Mouse (Mus musculus) inflammation-experienced regulatory T-cells, adult 6 months (primary cell): ENCODE measurements around the gene Gm10974. TPM values are rescaled to one million over a fixed set of nuclear protein-coding genes. Genes with fewer than 3 reads are reported as not detected.

Experiments used
- ATAC-seq: one replicate; pipeline ENCODE4 v1.8.0; 2017
- polyA plus RNA-seq, 3 experiments: library from polyadenylated mRNA; unstranded; fragments of 100-300 nt; shearing (Covaris generic); gene quantifications; one replicate each; pipeline ENCODE4 v1.2.1; 2017

Gene Gm10974
- not detected for polyA plus RNA-seq

GRCm38 (mm10) chr7:66365904-66366303 lies at the start of gene Gm10974:
TSS of gene Gm10974 (plus strand) at chr7:66365905.
- no peak for ATAC-seq

- ATAC-seq, result no peak
Observed at GRCm38 (mm10) chr7:66318147-66318546, 47.6 kb upstream of the Gm10974 start.

DNA sequence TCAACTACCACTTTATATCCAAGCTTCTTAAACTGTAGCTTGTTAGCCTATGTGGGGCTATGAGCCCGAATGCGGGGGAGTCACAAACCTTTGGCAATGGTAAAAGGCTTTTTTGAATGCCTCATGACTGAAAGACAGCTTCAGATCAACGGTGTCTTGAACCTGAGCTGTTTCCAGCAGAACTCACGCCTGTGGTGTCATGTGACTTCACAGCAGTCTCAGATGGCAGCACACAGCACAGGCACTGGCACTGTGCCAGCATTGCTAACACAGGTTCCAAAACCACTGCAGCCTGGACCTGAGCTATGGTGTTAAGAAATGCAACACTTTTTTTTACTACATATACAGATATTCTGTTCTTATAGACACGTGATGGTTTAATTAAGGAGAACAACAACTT lies 44.7 kb upstream of the Gm10974 start:
- ATAC-seq, result no peak

- no peak for ATAC-seq
Observed at GRCm38 (mm10) chr7:66323252-66324015, 42.3 kb upstream of the Gm10974 start.

GRCm38 (mm10) chr7:66325419-66326053 lies 40.2 kb upstream of the Gm10974 start:
- no peak for ATAC-seq

GRCm38 (mm10) chr7:66327516-66327915 lies 38.2 kb upstream of the Gm10974 start:
- ATAC-seq, result no peak

DNA sequence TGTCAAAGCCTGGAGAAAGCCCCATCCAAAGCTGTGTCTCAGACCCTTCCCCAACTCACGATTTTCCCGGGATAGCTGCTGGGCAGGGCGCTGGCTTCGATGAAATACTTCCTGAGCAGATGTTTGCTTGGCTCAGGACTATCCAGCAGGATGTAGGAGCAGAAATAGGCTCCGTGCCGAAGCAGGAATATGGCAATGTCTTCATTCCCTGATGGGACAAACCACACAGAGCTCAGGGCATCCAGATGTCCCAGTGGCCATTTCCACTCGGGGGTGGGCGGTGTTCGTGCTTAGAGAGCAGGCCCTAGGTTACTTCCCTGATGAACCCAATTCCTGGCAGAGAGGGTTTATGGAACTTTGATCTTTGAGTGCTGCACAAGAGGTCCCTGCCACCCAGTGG lies 35.1 kb upstream of the Gm10974 start:
- ATAC-seq, result no peak

DNA sequence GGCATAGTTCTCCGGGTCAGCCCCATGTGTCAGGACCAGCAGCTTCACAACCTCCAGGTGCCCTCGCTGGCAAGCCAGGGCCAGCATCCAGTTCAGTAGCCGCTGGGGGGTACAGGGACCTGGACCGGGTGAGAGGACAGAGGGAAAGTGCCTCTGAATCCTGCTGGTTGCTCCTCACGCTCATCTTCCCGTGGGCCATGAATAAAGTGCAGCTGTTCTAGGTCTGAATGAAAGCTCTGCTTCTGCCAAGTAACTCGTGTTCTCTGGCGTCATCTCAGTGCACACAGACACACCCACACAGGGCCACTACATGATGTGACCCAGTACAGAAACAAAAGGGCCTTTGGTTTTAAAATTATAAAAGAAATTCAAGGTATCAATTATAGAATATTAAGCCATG lies 33.4 kb upstream of the Gm10974 start:
- ATAC-seq, result no peak

DNA sequence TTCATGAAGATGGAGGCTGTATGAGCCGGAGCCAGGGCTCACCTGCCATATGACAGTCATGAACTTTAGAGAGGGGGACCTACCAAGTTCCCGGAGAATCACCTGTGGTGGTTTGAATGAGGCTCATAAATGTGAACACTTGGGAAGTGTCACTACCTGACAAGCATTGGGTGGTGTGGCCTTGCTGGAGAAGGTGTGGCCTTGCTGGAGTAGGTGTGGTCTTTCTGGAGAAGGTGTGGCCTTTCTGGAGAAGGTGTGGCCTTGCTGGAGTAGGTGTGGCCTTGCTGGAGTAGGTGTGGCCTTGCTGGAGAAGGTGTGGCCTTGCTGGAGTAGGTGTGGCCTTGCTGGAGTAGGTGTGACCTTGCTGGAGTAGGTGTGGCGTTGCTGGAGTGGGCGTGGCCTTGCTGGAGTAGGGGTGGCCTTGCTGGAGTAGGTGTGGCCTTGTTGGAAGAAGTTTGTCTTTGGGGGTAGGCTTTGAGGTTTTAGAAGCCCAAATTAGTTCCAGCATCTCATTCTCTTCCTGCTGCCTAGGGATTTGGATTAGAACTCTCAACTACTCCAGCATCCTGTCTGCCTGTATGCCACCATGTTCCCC lies 31.7 kb upstream of the Gm10974 start:
- no peak for ATAC-seq

DNA sequence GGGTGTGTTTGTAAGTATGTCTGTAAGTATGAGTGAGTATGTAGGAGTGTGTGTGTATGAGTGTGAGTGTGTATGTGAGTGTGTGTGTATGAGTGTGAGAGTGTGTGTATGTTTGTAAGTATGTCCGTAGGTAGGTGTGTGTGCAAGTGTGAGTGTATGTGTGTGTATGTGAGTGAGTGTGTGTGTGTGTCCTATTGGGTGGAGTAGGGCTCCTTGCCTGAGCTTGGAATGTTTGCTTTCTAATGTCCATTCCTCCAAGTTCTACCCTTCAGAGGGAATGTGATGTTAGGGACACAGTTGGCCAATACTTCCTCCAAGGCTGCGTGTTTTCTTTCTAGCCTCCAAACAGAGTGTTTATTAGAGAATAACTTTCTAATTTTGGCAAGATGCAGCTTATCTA lies 28.8 kb upstream of the Gm10974 start:
- ATAC-seq, result no peak

- no peak for ATAC-seq
Observed at GRCm38 (mm10) chr7:66339625-66340024, 26.1 kb upstream of the Gm10974 start.

DNA sequence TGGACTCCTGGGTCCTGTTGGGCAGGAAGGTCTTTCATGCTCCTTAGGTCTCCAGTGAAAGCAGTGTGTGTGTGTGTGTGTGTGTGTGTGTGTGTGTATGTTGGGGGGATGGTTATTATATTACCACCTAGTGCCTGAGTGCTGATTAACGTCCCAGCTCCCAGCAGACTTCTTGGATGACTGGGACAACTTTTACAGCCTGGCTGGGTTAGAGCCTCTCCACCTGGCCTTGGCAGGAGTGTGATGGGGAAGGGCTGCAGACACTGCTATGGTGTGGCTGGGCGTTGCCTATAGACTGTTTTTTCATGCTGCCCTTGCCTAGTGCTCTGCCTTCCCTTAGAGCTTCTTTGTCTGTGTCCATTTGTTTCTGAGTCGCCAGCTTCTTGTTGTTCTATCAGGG lies 25.7 kb upstream of the Gm10974 start:
- no peak for ATAC-seq

DNA sequence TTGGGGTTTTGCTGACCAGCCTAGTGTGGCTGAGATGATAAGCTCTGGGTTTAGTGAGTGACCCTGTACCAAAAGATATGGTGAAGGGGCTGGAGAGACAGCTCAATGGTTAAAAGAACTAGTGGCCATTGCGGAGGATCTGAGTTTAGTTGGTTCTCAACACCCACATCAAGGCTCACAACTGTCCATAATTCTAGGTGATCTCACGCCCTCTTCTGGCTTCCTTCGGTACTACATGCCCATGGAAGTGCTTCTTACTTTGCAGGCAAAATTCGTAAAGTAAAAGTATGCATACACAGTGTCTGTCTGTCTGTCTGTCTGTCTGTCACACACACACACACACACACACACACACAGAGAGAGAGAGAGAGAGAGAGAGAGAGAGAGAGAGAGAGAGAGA lies 23.4 kb upstream of the Gm10974 start:
- ATAC-seq, result no peak

DNA sequence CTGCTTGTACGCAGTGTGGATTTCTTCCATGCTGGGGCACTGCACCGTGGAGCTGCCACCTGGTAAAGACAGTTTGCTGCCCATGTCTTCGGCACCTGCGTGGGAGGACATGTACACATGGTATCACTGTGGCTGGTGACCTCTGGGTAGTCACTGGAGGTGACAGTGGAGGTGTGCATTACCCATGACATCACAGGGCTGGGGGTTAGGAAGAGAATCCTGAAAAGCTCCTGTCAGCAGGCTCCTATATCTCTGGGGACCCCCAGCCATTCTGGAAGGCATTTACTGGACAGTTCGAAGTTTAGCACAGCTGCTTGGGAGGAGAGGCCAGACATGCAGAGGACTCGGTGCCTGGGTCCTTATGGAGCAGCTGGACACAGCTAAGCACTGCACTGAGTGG lies 22.9 kb upstream of the Gm10974 start:
- ATAC-seq, result no peak

- no peak for ATAC-seq
Observed at GRCm38 (mm10) chr7:66343307-66343706, 22.4 kb upstream of the Gm10974 start.

GRCm38 (mm10) chr7:66346959-66347663 lies 18.6 kb upstream of the Gm10974 start:
- ATAC-seq, result no peak

GRCm38 (mm10) chr7:66348588-66348987 lies 17.1 kb upstream of the Gm10974 start:
- no peak for ATAC-seq

DNA sequence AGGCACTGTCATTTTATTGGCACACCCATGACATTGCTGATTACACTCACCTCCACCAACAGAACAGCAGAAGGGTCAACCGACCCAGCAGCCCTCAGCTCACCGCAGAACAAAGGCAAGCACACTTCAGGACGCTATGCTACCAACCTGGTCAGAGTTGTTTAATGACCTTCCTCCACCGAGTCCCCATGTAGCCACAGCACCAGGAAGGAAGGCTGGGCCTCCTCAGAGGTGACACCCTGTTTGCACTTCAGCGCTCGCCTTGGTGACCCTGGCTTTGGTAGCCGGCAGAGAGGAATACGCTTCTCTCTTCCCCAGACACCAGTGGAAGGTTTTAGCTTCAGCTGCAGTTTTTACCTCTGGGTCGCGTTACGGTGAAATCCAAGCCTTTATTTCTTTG lies 16.0 kb upstream of the Gm10974 start:
- ATAC-seq, result no peak

GRCm38 (mm10) chr7:66351074-66351473 lies 14.6 kb upstream of the Gm10974 start:
- ATAC-seq, result no peak

GRCm38 (mm10) chr7:66354911-66355310 lies 10.8 kb upstream of the Gm10974 start:
- no peak for ATAC-seq

DNA sequence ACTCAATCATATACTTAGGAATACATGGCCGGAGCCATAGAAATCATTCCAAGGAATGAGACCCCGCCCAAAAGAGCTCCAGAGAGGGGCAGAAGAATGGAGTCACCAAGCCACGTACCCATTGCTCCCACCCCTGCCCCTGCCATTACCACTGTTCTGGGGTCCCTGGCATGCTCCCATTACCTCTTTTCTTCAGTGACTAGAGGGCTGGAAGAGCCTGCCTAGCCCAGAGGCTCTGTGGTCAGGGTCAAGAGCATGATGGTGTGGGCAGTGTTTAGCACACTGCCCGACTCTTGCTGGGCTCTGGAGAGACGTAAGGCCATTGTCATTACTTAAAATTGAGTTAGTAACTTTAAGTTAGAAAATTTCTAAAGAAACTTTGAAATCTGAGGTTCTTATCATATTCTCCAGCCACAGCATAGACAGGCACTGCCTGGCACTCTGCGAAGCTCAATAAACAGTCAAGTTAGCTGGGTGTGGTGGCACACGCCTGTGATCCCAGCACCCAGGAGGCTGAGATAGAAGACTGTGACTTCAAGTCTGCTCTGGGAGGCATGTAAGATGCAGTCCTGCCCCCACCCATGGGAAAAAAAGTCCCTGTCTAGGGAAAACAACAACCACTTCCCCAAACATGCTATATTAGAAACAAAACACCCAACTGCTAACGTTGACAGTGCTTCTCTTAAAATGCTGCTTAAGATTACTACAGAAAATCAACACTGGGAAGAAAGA lies 9.7 kb upstream of the Gm10974 start:
- ATAC-seq, result no peak

- no peak for ATAC-seq
Observed at GRCm38 (mm10) chr7:66358461-66358860, 7.2 kb upstream of the Gm10974 start.

DNA sequence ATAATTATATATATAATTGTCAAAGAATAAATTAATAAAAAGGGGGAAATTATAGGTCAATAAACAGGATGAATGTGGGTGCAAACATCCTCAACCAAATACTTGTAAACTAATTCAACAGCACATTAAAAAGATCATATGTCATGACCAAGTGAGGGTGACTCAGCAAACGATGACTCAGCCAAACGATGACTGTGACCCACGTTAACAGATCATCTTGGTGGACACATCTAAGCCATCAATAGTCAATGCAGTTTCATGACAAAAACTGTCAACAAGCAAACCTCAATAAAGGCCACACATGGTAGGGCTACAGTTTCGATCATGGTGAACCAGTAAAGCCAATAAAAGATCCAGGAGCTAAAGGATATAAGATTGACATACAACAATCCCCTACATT lies 6.7 kb upstream of the Gm10974 start:
- ATAC-seq, result no peak
